Mouse (Mus musculus) stomach, embryonic 14.5 days (tissue): ENCODE measurements around the gene Mpped2. TPM values are rescaled to one million over a fixed set of nuclear protein-coding genes. Genes with fewer than 3 reads are reported as not detected.

Experiments used
- ATAC-seq: fragments of 200-750 bp; cut with Nextera tagmentation; 2 replicates; pipeline ENCODE4 v1.8.0; 2017; ENCODE audit warnings: low read depth, moderate TSS enrichment; ENCODE audit not compliant: insufficient number of reproducible peaks, insufficient read depth, low FRiP score
- H3K27ac ChIP-seq: fragments of 300-500 bp; sonication (generic); 2 replicates; pipeline ENCODE4 v1.5.1; 2014; ENCODE audit warnings: mild to moderate bottlenecking, low read length, moderate library complexity, mixed read lengths
- H3K27me3 ChIP-seq: fragments of 300-500 bp; sonication (generic); 2 replicates; pipeline ENCODE4 v1.6.1; 2014; ENCODE audit warnings: low read length, control low read depth, mixed read lengths; ENCODE audit not compliant: control insufficient read depth, insufficient read depth
- H3K36me3 ChIP-seq: fragments of 300-500 bp; sonication (generic); 2 replicates; pipeline ENCODE4 v1.6.1; 2014; ENCODE audit warnings: mild to moderate bottlenecking, control low read depth, low read length, moderate library complexity, mixed read lengths; ENCODE audit not compliant: control insufficient read depth, insufficient read depth
- H3K4me1 ChIP-seq: fragments of 300-500 bp; sonication (generic); 2 replicates; pipeline ENCODE4 v1.6.1; 2014; ENCODE audit warnings: low read length, control low read depth, mixed read lengths; ENCODE audit not compliant: control insufficient read depth, insufficient read depth
- H3K4me2 ChIP-seq: fragments of 300-500 bp; sonication (generic); replicated peaks from 2 replicates; pipeline ENCODE4 v1.6.1; 2014; ENCODE audit warnings: low read depth, low read length, control low read depth
- H3K4me3 ChIP-seq: fragments of 300-500 bp; sonication (generic); 2 replicates; pipeline ENCODE4 v1.5.1; 2014; ENCODE audit warnings: low read depth, low read length, control low read depth
- H3K9ac ChIP-seq: fragments of 300-500 bp; sonication (generic); replicated peaks from 2 replicates; pipeline ENCODE4 v1.6.1; 2014; ENCODE audit warnings: low read depth, mild to moderate bottlenecking, control low read depth, low read length, moderate library complexity, mixed read lengths
- H3K9me3 ChIP-seq: fragments of 300-500 bp; sonication (generic); 2 replicates; pipeline ENCODE4 v1.6.1; 2016; ENCODE audit warnings: low read depth, low read length, control low read depth; ENCODE audit not compliant: control insufficient read depth
- WGBS: fragments of 180-500 bp; shearing (Covaris S2); extraction: QIAGEN DNeasy Blood & Tissue Kit; methylation state at CpG from one replicate; pipeline ENCODE4 v1.1.7; 2014; 5-methylcytosine and 5-hydroxymethylcytosine counted together
- polyA plus RNA-seq: library from polyadenylated mRNA; unstranded; fragments of >200 nt; fragmentation: Nextera tagmentation; extraction: Ambion mirVana; gene quantifications from 2 replicates; pipeline ENCODE4 v1.2.1, GENCODE M21; 2014

The Mpped2 gene
- polyA plus RNA-seq, 1 experiment from 2014 or later: 52.9 TPM

DNA sequence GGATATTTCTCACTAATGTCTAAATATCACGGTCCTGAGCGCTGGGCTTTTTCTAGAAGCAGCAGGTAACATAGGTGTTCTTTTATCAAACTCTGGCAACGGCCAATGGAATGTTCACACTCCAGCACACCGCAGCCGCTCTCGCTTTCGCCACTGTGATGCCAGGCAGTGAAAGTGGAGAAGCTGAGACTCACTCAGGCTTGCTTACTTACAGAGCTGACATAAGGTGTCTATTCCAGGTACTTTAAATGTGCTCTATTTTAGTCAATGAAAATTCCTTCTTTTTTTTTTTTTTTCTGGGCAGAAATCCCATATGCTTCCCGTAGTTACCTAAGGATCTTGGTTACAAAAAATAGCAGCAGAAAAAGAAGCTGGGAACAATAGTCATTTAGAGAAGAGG is 18.8 kb upstream of the Mpped2 start:
- Histone ChIP-seq H3K27me3 (no peaks in the 10 kb centered on the region), H3K4me1 (no peaks in the 10 kb centered on the region), H3K9me3 (no peaks in the 10 kb centered on the region), H3K36me3 (no peaks in the 10 kb centered on the region), H3K27ac (no peak overlapping the region), H3K9ac (no peak overlapping the region), H3K4me3 (no peak overlapping the region), H3K4me2 (no peak overlapping the region)
- 80% methylated on average over 8 of the region's 8 CpGs for WGBS
- no peak for ATAC-seq

DNA sequence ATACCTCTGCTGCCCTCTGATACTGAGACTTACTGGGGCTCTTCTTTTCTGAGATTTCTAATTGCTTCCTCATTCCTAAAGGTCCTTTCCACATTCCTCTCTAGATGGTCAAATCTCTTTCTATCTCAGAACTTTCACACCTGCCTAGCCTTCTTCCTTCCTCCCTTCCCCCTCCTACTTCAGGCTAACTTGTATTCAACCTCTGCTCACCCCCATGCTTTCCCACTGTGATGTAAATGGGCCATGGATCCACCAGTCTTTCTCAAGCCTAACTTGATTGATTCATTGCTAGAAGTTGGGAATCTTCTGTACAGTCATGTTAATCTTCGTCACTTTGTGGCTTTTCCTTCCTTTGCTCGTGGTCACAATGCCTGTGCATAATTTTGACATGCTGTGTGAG is 15.6 kb upstream of the Mpped2 start:
- ATAC-seq: no peak
- no peak overlapping the region for H3K4me3 ChIP-seq
- H3K36me3 ChIP-seq: no peaks in the 10 kb centered on the region
- no peak overlapping the region for H3K9ac ChIP-seq
- WGBS: 63% methylated on average over 2 of the region's 2 CpGs
- no peak overlapping the region for H3K27ac ChIP-seq
- no peak overlapping the region for H3K4me2 ChIP-seq
- no peaks in the 10 kb centered on the region for H3K4me1 ChIP-seq
- H3K9me3 ChIP-seq: no peaks in the 10 kb centered on the region
- H3K27me3 ChIP-seq: no peaks in the 10 kb centered on the region

DNA sequence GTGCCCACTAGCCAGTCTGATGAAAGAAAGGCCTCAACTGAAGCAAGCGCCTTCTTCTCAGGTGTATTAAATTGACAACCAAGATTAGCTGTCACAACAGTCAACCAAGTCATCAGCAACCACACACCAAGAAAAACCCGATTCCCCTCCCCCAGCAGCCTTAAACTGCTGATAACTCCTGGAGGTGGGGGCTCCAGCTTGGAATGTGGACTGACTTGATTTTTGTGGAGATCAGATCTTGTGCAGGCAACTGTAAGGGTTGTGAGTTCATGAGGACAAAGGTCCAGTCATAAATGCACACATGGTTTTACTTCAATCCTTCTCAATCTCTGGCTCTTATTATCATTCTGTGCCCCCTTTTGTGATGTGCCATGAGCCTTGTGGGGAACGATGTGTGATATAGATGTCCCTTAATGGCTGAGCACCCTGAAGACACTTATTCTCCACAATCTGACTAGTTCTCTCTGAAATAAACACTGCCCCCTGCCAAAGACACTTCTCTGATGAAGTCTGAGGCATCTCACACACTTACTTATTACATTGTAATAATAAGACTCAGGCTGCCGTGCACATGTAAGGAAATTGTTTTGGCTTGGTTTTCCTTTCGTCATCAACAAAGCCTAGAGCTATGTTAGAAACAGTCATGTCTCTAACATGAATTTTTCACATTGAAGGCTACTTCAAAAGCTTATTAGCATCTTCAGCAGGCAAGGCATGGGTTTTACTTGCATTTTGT is 13.2 kb upstream of the Mpped2 start:
- Histone ChIP-seq H3K36me3 (no peaks in the 10 kb centered on the region), H3K4me1 (no peaks in the 10 kb centered on the region), H3K9ac (no peak overlapping the region), H3K4me3 (no peak overlapping the region), H3K27me3 (no peaks in the 10 kb centered on the region), H3K27ac (no peak overlapping the region), H3K4me2 (no peak overlapping the region), H3K9me3 (no peaks in the 10 kb centered on the region)
- no peak for ATAC-seq
- 73% methylated on average over 5 of the region's 5 CpGs for WGBS

DNA sequence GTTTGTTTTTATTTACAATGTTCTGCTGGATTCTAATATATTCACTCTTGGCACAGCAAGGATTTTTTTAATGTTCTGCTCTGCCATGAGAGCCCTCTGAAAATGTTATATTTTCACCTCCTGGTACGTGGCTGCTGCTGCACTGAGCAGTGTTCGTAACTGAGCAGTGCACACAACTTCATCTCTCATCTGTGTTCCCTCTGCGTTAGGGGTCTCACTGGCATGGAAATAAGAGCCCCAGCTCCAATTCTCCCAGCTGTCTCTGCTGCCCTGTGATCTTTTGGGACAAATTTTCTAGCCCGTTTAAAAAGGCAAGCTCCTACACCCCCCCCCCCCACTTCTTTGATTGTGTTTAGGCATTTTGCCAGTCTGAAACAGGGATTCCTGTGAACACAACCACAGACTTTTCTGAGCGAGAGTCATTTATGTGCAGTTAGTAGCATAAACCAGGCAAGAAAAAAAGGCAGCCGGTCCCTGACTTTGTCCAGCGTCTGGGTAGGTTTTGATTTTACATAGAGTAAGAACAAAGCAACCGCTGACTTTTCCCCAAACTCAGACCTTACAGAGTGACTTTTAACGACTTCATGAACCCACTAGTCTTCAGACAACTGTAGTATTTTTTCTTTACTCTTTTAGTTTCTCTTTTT is 9.8 kb upstream of the Mpped2 start:
- ATAC-seq: no peak
- 39% methylated on average over 9 of the region's 9 CpGs for WGBS
- Histone ChIP-seq H3K4me3 (no peak overlapping the region), H3K36me3 (no peaks in the 10 kb centered on the region), H3K9ac (no peak overlapping the region), H3K4me1 (no peaks in the 10 kb centered on the region), H3K27ac (no peak overlapping the region), H3K27me3 (no peaks in the 10 kb centered on the region), H3K4me2 (no peak overlapping the region), H3K9me3 (no peaks in the 10 kb centered on the region)

DNA sequence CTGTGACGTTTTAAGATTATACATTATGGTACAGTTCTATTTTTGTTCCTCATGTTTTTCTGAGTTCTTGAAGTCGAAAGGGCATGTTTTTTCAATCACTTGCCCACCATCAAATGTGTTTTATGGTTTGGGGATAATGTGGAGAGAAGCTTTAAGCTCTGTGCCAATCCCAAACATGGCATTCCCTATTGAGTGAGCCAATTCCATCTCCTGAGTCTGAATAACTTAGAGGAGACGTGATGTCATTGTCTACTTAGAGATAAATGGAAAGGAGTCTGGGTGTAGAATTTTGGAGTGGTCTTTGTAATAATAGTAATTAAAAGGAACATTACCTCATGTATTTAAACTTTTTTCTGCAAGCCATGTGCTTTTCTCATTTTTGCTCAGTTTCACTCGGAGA is 9.2 kb upstream of the Mpped2 start:
- no peaks in the 10 kb centered on the region for H3K27me3 ChIP-seq
- no peak overlapping the region for H3K27ac ChIP-seq
- H3K9me3 ChIP-seq: no peaks in the 10 kb centered on the region
- WGBS: 70% methylated on average over 4 of the region's 4 CpGs
- no peaks in the 10 kb centered on the region for H3K4me1 ChIP-seq
- H3K4me3 ChIP-seq: no peak overlapping the region
- H3K36me3 ChIP-seq: no peaks in the 10 kb centered on the region
- H3K4me2 ChIP-seq: no peak overlapping the region
- H3K9ac ChIP-seq: no peak overlapping the region
- ATAC-seq: no peak

DNA sequence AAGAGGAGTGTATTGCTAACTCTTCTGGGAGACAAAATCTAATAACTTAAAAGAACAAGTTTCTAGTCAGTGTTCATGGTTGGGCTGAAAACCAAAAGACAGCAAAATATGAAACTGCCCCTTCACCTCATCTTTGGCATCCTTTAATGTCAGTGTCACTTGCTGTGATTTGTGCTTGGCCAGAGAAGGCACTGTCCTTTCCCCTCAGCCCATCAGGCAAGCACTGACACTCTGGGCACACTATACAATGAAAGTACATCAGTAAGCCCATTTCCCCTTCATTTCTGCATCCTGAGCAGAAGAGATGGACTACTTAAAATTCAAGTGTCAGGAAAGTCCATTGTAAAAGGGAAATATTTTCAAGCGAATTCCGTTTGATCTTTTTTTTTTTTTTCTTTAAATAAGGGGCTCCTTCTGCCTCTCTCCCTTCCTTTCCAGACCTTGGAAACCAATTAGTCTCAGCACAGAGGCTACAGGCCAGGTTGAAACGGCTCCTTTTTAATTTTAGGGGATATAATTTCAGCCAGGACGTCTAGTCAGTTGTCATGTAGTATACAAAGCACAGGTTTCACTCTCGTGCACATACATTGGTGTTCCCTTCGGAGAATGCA is 1.2 kb upstream of the Mpped2 start:
- H3K27ac ChIP-seq: no peak overlapping the region
- H3K4me2 ChIP-seq: peak overlapping the region; percentile 96; the same call in 1 of the 2 replicates
- H3K27me3 ChIP-seq: no peaks in the 10 kb centered on the region
- H3K36me3 ChIP-seq: no peaks in the 10 kb centered on the region
- ATAC-seq: no peak
- H3K9me3 ChIP-seq: no peaks in the 10 kb centered on the region
- 14% methylated on average over 6 of the region's 6 CpGs for WGBS
- peaks cover 15% of the 10 kb centered on the region; the same call in 1 of the 2 replicates for H3K4me1 ChIP-seq
- H3K4me3 ChIP-seq: no peak overlapping the region
- no peak overlapping the region for H3K9ac ChIP-seq

DNA sequence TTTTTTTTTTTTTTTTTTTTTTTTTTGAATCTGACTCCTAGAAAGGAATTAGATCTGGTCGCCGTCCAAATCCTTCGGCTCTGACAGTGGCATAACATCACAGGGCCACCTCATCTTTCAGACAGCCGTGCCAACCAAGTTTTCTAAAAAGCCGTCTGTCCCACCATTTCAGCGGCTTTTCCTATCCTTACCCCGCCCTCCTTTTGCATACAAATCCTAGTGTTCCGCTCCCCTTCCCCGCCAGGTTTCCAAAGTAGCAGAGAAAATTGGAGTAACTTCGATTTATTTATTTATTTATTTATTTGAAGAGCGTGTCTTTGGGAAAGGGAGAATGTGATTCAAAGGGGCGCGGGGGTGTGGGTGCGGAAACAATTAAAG is 675 bp upstream of the Mpped2 start:
- ATAC-seq: no peak
- Histone ChIP-seq H3K4me3 (peak overlapping the region; percentile 82; the same call in 1 of the 2 replicates), H3K9me3 (no peaks in the 10 kb centered on the region), H3K9ac (peak overlapping the region; percentile 86; the same call in 1 of the 2 replicates), H3K27ac (no peak overlapping the region), H3K36me3 (no peaks in the 10 kb centered on the region), H3K4me1 (peaks cover 15% of the 10 kb centered on the region; the same call in 1 of the 2 replicates), H3K4me2 (peak overlapping the region; percentile 96), H3K27me3 (no peaks in the 10 kb centered on the region)
- WGBS: 4% methylated on average over 14 of the region's 14 CpGs

DNA sequence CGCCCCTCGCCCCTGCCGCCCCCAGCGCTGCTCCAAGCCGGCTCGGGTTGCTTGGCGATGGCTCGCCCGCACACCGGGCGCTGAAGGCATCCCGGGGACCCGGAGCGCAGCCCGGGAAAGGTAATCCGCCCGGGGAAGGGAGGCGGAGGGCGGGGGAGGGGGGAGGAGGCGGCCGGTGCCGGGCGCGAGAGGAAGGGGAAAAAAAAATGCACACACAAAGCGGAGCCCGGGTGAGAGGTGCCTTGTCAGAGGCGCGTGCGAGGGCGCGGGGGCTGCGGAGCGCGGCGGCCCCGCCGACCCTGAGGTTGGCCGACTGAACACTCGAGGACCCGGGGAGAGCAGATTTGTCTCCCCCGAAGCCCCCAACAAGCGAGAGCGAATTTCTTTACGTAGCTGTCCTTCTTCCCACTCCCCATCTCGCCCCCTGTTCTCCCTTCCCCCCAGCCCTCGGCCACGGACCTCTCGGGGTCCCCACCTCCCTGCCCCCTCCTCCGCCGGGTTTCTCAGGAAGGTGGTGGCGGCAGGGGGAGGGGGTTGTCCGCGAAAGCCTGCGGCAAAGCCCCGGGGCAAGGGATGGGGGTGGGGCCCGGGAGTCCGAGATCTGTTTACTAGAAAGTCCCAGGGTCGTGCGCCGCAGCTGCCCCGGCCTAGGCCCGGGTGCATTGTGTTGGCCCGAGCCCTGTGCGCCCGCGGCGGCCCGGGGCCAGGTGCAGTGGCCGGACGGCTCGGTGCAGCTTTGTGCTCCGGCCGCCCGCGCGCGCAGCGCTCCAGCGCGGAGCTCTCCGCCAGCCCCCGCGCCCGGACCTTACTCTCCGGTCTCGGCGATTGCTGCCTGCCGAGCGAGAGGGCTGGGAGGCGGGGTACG is 865 bp downstream of the Mpped2 start:
- WGBS: under 1% methylated on average over 83 of the region's 91 CpGs
- H3K4me1 ChIP-seq: peaks cover 15% of the 10 kb centered on the region; the same call in 1 of the 2 replicates
- peak overlapping the region; percentile 96 for H3K4me2 ChIP-seq
- ATAC-seq: peak; percentile 77
- peak overlapping the region; percentile 82 for H3K4me3 ChIP-seq
- H3K27me3 ChIP-seq: no peaks in the 10 kb centered on the region
- no peaks in the 10 kb centered on the region for H3K36me3 ChIP-seq
- peak overlapping the region; percentile 86 for H3K9ac ChIP-seq
- H3K27ac ChIP-seq: peak overlapping the region; percentile 94
- H3K9me3 ChIP-seq: no peaks in the 10 kb centered on the region
